Mouse (Mus musculus) splenic B cell, adult 2 months (primary cell): ENCODE data around the gene Nck1.

ENCODE experiments used
- DNase-seq: peaks from one replicate; pipeline ENCODE4 v3.0.0-alpha.2; 2011; ENCODE audit warnings: low read depth, low spot score
- H3K27me3 ChIP-seq: 2 replicates; pipeline ENCODE4 v1.6.1; 2012; ENCODE audit warnings: mild to moderate bottlenecking, low read length, moderate library complexity, mixed read lengths; ENCODE audit not compliant: control insufficient read depth, poor library complexity, insufficient read depth, severe bottlenecking
- H3K36me3 ChIP-seq: 2 replicates; pipeline ENCODE4 v1.6.1; 2012; ENCODE audit warnings: mild to moderate bottlenecking, low read length, moderate library complexity, mixed read lengths; ENCODE audit not compliant: control insufficient read depth, poor library complexity, insufficient read depth, severe bottlenecking

Nck1 gene

GRCm38 (mm10) chr9:100558991-100559390 is 13.1 kb upstream of the Nck1 start:
- H3K36me3 ChIP-seq, result no peaks in the 10 kb centered on the region
- no peak for DNase-seq
- H3K27me3 ChIP-seq, result no peaks in the 10 kb centered on the region

- DNase-seq, result no peak
- Histone ChIP-seq H3K36me3 (no peaks in the 10 kb centered on the region), H3K27me3 (no peaks in the 10 kb centered on the region)
Measured at GRCm38 (mm10) chr9:100558023-100558573, 12.2 kb upstream of the Nck1 start.

- Histone ChIP-seq H3K36me3 (no peaks in the 10 kb centered on the region), H3K27me3 (no peaks in the 10 kb centered on the region)
- no peak for DNase-seq
Measured at GRCm38 (mm10) chr9:100555686-100556085, 9.8 kb upstream of the Nck1 start.

DNA sequence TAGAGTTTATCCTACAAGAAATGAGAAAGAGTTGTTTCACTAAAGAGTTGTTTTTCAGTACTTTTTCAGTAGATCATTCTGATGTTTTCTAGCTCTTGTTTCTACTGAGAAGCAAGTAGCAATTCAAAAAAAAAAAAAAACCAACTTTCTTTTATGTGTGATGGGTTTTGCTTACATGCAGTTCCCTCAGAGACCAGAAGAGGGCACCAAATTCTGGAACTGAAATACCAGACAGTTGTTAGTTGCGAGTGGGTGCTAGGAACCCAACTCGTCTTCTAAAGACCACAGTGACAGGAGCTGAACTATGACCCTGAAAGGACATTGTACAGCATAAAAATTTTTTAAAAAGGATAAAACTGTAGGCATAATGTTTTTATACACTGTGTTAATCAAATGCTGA is 2.4 kb upstream of the Nck1 start:
- H3K36me3 ChIP-seq, result no peaks in the 10 kb centered on the region
- H3K27me3 ChIP-seq, result no peaks in the 10 kb centered on the region
- peak; percentile 75 for DNase-seq

DNA sequence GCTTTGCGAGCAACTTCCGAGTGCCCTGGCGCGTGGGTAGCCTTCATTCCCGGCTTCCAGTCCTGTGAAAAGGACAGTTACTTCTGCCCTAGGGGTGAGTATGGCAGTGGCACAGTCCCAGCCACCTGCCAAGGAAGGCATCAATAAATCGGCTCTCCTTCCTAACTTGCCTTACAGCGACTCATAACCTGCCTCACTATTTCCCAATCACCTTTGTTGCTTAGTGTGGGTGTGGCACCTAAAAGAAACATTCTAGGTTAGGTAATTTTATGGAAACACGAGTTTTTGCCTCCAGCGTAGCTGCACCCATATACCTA is 618 bp upstream of the Nck1 start:
- DNase-seq, result no peak
- Histone ChIP-seq H3K36me3 (no peaks in the 10 kb centered on the region), H3K27me3 (no peaks in the 10 kb centered on the region)

DNA sequence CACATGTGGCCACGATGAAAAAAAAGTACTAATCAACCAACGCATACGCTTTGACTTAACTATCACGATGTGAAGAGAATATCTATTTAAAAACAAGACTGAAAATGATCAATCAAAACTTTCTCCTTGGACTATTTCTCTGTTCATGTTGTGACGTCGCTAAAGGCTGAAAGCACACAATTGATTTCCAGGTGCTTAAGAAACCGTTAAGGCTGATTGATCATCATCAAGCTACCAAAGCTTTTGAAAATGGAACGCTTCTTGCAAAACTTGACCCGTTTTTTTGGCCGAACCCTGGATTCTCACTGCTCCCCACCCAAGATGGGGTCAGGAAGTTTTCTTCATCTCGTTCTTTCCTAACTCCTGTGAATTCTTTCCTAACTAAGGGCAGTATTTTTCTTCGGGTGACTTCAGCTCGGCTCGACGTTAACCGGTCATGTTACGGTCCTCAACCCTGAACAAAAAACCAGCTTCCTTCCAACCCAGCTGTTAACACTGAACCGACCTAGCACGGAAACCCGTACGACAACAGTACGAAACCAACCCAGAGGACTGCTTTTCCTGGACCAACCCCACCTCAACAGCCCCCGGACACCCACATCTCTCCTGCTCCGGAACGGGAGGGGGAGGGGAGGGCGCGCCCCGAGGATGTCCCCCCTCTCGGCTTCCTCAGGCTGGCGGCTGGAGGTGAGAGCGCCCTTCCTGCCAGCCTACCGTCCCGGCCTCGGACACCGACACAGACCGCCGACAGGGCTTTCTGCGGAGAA is 803 bp downstream of the Nck1 start:
- peak; percentile 64 for DNase-seq
- H3K36me3 ChIP-seq, result no peaks in the 10 kb centered on the region
- no peaks in the 10 kb centered on the region for H3K27me3 ChIP-seq

GRCm38 (mm10) chr9:100535618-100536262 is 10.2 kb downstream of the Nck1 start:
- Histone ChIP-seq H3K36me3 (no peaks in the 10 kb centered on the region), H3K27me3 (no peaks in the 10 kb centered on the region)
- no peak for DNase-seq

DNA sequence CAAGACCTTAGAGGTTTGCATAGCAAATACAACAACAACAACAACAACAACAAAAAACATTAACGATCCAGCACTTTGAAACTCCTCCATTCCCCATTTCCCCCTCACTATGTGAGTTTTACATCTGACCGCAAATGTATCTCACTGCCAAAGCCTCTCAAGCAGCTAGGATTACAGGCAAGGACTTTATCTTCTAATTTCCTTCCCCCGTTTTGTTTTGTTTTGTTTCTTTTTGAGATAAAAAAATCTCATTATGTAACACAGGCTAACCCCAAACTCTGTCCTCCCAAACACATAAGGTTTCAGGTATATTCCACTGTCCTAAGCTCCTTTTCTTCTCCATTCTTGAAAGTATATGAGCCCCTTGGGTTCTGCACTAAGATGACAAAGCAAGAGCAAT is 11.2 kb downstream of the Nck1 start:
- DNase-seq, result no peak
- Histone ChIP-seq H3K27me3 (no peaks in the 10 kb centered on the region), H3K36me3 (no peaks in the 10 kb centered on the region)

DNA sequence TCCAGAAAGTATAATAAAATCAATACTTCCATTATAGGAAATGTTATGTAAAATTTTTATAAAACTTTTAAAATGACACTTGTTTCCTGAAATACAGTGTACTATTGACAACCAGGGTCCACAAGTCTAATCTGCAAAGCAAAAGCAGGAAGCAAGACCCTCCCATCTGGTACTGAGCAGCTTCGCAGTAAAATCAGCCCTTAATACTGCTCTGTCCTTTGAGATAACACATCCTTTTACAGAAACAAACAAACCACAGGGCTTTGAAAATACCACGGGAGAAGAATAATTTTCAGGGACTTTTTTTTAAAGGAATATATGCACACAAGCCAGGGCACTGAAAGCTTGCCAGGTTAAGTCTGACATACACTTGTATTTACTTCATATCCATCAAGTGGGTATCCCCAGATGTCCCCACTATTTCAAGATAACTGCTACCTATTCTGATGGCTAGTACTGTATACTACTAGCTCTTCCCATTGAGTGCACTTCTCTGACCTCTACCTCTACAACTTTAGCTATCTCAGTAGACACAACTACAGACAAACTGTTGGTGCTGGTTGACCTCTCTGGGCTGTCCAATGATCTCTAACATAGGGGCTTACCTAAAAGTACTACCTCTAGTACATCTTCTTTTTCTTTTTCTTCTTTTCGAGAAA is 13.0 kb downstream of the Nck1 start:
- Histone ChIP-seq H3K27me3 (no peaks in the 10 kb centered on the region), H3K36me3 (no peaks in the 10 kb centered on the region)

DNA sequence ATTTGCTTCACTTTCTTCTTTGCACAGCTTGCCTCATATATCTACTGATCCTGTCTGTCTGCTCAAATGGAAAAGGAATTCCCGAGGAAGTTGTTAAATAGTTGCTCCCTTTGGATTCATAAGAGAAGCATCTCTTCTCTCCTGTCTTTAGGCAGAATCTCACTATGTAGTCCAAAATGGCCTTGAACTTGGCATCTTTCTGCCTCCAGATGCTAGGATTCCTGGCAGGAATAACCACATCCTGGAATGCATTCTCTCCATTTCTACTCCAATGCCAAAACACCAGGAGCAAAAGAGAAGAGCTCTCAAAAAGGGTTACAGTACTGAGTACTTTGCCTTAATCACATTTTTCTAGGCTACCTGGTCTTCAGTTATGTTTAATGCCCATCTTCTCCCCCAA is 14.6 kb downstream of the Nck1 start:
- DNase-seq, result no peak
- no peaks in the 10 kb centered on the region for H3K36me3 ChIP-seq
- no peaks in the 10 kb centered on the region for H3K27me3 ChIP-seq

More for the DNA sequence above, 13.0 kb downstream of the Nck1 start:
- DNase-seq, result no peak

- DNase-seq, result no peak
- Histone ChIP-seq H3K36me3 (no peaks in the 10 kb centered on the region), H3K27me3 (no peaks in the 10 kb centered on the region)
Measured at GRCm38 (mm10) chr9:100525225-100525624, 20.7 kb downstream of the Nck1 start.

DNA sequence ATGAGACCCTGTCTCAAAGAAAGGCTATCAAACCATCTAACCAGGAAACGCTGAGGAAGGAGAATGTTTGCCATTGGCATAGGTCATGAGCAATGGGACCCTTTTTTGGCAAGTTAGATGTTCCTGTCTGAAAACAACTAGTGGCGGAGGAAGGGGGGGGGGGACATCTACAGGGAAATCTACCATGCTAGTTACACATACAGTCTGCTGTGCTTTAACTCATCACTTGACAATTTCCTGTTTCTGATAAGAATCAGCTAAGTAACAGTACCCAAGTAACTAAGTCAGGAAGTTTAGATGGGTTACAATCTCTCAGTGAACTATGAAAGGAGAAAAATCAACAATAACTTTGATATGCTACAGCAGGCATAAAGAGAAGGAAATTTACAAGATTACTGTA is 23.9 kb downstream of the Nck1 start:
- Histone ChIP-seq H3K27me3 (no peaks in the 10 kb centered on the region), H3K36me3 (no peaks in the 10 kb centered on the region)
- DNase-seq, result no peak

DNA sequence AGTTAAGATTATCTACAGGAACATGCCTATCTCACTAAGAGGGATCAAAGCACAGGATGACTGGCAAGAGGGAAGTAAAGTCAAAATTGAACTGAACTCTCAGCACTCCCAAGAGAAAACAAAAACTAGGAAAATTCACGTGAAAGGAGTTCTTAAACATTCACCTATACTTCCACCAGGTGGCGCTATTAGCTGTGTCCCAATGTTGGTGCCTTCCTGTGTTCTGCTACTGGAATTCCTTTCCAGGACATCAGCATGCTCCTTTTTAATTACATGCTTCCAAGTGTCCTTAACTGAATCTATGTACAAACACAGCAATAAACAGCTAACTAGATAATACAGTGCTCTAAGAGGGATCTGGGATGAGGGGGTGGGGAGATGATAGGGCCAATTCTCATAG is 25.3 kb downstream of the Nck1 start:
- Histone ChIP-seq H3K27me3 (no peaks in the 10 kb centered on the region), H3K36me3 (no peaks in the 10 kb centered on the region)
- peak; percentile 57 for DNase-seq

- Histone ChIP-seq H3K36me3 (no peaks in the 10 kb centered on the region), H3K27me3 (no peaks in the 10 kb centered on the region)
- DNase-seq, result peak; percentile 27
Measured at GRCm38 (mm10) chr9:100520012-100520411, 25.9 kb downstream of the Nck1 start.

- Histone ChIP-seq H3K27me3 (no peaks in the 10 kb centered on the region), H3K36me3 (0 out of 2 replicates have a peak, but pooled peaks cover 3% of the 10 kb centered on the region)
- DNase-seq, result no peak
Measured at GRCm38 (mm10) chr9:100507581-100507980, 38.4 kb downstream of the Nck1 start.
